Mouse (Mus musculus) spleen, adult 18-20 months (tissue): Measurements from ENCODE around the gene Vasp.

Experiments used
- DNase-seq, 2 experiments: peaks; one replicate each; pipeline ENCODE4 v3.0.0; 2022; ENCODE audit warnings: mixed read lengths in 2 of 2

Vasp gene

DNA sequence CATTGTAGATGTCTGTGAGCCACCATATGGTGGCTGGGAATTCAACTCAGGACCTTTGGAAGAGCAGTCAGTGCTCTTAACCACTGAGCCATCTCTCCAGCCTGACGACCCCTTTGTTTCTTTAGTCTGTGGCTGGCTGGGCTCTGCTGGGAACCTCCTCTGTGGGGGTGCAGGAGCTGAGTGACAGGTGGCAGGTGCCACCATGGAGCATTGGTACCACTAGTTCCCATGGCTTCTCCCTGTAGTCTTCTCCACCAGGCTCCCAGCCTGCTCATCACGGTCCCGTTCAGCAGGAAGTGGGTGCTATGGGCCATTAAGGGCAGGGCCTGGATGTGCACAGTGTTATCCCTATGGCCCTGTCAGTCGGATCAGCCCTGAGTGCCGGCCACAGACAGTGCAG is 37.0 kb downstream of the Vasp start:
- DNase-seq = no peak

DNA sequence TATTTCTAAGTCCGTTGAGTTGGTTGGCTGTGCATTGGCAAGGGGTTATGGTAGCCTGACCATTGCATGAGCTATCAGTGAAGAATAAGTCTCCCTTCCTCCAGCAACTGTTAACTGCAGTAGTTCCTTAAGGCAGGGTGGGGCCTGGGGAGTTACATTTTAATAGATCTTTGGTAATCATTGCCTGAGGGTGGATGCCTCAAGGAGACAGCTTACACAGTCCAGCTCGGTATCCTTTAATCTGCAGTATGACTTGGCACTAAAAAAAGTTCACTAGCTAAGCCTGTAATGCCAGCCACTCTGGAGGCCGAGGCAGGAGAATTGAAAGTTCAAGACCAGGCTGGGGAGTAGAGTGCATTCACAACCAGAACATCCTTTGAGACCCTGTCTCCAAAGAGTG is 39.8 kb downstream of the Vasp start:
- no peak for DNase-seq

DNA sequence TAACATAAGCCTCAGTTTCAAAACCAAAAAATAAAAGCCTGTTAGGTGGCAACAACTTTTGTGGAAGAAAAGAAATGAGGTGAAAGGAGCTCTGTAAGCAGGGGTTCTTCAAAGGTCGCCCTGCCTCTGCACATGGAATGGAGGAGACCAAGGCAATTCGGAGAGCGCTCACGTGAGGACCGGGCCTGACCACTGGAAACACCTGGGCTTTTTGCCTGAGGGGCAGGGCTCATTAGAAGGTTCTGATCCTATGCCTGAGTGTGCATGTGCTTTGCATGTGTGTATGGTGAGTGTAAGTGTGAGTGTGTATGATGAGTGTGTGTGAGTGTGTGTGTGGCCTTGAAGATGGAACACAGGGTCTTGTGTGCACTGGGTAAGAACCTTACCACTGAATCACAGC is 40.7 kb downstream of the Vasp start:
- no peak for DNase-seq

DNA sequence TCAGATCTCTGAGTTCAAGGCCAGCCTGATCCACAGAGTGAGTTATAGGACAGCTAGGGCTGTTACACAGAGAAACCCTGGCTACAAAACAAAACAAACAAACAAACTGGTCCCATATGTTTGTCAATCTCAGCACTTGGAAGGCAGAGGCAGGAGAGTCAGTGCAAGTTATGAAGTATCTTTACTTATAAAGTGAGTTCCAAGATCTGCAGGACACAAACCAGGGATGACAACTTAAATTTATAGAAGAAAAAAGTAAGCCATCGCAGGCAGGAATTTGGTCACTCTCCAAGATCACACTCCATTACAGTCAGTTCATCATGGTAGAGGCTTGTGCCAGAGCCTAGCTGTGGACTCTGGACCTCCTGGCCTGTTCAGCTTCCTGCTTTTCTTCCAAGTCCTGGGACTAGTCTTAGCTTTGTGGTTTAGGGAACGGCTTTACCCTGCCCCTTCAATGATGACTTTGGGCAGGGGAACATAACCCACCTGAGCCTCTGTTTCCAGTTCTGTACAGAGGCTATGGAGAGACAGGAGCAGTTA is 41.5 kb downstream of the Vasp start:
- DNase-seq = no peak

DNA sequence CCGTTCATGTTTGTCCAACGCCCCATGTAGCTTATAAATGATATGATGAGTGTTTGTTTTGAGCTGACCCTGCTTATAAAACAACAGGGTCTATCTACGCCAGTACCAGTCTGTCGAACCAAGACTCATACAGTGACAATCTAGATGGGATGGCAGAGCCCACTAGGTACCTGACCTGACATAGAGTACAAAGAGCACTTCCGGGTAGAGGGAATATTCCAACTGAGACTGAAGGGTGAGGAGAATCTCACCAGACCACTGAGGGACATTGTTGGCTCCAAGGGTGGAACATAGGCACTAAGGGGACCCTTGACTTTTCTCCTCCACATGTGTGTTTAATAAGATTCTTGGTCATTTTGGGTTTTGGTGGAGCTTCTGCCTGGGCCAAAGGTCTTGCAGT is 42.2 kb downstream of the Vasp start:
- no peak for DNase-seq

DNA sequence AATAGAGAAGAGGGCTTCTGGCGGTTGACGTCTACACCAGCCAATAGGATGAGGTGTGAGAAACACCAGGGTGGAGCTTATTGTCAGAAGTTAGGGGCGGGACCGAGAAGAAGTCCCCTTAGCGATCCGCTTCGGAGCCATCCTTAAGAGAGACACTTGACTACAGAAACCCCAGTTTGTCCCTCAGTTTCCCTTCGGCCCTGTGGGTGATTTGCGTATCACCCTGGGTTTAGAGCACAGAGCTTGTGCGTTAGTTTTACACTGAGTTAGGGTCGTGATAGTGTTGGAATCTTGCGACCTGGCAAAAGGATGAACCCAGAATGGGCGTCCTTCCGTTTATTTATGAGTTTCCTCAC is 42.8 kb downstream of the Vasp start:
- DNase-seq = no peak

DNA sequence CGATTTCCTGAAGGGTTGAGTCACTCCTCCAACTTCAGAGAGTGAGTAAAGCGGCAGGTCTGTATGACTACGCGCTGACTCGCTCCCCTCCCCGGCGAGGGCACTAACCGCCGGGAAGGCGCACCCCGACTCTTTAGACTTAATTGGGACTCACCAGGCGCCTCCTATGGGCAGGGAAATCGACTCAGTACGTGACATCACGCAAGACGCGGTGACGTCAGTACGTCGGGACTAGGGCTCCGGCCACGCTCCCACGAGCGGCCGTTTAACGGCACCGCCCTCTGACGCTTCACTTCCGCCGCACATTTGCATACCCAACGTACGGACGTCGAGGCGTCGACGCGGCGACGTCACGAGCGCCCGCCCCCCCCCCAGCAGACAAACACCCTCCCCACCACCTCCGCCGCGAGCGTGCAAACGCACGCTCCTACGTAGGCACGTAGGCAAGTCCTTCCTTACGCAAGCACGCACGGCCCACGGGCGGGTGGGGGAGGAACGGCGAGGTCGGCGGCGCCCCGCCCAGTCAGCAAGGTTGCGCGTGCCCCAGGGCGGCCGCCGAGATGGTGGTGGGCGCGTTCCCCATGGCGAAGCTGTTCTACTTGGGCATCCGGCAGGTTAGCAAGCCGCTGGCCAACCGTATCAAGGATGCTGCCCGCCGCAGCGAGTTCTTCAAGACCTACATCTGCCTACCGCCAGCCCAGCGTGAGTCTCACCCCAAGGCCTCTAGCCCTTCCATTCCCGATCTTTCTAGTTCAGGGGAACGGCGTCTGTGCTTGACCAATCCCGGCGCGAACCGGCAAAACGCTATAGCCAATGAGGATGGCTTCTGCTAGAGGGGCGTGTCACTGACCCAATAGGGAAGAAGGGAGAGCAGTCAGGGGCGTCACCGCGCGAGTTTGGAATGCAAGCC is 43.5 kb downstream of the Vasp start, which contains the start of gene Opa3:
Opa3 (plus strand) TSS at position 452 of the 910 bp plus-strand sequence.
- DNase-seq = peak; percentile 98

DNA sequence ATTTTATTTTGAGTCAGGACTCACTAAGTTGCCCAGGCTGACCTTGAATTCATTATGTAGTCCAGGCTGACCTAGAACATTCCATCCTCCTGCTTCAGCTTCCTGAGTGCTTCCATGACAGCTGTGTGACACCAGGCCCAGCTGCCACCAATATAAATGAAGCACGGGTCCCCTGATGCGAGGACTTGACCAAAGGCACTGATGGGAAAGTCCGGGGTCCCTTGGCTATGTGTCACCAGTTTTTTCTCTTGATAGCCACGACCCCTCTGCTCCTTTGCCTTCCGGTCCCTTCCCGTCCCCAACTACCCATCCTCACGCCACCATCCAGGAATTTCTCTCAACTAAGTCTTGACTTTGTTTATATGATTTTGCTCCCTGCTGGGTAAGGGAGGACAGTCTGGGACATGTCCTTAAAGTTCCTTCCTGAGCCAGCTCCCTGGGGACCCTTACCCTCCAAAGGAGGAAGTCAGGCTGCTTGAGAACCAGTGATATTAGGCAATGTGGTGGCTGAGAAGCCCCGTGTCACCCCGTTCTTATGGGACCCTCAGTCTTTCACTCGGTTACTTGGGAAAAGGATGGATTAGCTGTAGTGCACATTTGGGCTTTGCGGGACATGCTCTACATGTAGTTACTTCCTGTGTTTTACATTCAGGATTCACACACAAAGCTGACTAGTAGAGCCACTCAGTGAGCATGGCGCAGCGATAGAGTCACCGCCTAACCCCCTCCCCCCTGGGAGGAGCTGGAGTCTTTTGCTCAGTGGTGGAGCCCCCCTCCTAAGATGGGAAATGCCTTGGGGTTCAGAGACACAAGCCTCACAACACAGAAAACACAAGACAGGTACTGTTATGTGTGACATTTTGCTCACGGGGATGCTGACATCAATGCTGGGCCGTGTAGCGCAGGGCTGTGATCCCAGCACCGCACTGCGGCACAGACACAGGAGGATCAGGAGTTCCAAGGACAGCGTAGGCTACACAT is 44.5 kb downstream of the Vasp start:
- DNase-seq = no peak

DNA sequence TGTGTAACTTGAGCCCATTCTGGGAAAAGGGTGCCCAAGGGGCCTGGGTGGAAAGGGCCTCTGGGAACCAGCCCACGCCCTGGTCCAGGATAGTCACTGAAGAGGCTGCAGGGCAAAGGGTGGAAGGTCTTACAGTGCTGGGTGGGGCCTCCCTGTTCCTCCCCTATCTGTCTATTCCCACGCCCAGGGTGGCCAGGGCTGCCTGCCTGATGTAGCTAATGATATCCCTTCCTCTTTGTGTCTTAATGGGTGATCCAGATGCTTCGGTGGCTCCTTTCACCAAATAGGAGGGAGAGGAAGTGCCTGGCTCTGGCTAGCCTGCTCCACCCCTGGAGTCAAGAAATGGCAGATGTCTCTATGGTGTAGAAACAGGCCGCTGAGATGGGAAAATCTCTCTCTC is 46.7 kb downstream of the Vasp start:
- no peak for DNase-seq

DNA sequence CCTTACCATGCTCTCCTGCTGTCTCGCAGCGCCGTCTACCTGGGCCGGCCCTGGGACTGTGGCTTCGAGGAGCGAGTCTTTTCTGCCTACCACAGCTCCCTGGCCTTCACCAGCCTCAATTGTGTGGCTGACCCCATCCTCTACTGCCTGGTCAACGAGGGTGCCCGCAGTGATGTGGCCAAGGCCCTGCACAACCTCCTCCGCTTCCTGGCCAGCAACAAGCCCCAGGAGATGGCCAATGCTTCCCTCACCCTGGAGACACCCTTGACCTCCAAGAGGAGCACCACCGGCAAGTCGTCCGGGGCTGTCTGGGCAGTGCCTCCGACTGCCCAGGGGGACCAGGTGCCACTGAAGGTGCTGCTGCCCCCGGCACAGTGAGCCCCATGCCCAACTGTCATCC is 48.7 kb downstream of the Vasp start:
- no peak for DNase-seq

DNA sequence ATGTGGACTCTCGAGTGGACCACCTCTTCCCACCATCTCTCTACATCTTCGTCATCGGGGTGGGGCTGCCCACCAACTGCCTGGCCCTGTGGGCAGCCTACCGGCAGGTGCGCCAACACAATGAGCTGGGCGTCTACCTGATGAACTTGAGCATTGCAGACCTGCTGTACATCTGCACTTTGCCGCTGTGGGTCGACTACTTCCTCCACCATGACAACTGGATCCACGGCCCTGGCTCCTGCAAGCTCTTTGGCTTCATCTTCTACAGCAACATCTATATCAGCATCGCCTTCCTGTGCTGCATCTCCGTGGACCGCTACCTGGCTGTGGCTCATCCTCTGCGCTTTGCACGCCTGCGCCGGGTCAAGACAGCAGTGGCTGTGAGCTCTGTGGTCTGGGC is 49.4 kb downstream of the Vasp start:
- DNase-seq = no peak

DNA sequence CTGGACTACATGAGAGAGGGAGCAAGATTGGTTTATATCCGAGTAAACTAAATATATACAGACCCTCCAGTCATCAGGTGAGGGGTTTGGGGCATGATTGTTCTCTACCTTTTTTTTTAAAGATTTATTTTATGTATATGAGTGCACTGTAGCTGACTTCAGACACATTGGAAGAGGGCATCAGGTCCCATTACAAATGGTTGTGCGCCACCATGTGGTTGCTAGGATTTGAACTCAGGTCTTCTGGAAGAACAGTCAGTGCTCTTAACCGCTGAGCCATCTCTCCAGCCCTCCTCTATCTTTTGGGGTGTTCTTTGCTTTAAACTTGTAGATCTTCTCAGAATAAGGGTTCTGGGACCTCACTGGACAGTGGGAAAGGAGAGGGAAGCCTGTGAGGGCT is 51.6 kb downstream of the Vasp start:
- DNase-seq = no peak

DNA sequence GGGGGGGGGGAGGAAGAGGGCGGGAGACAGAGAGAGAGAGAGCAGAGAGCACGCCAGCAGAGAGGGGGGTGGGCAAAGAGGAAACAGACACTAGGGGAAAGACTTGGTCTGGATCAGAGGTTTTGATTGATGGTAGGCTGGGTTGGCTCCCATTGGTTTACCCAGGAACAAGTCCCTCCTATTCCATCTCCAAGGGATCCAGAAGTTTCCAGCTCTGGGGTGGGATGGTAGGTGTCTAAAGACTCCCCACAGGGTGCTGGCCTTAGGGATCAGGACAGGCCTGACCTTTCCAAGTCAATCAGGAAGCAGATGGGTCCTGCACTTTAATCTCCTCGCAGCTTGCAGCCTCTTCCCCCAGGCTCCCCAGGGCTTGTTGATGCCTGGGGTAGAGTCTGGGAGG is 53.7 kb downstream of the Vasp start:
- no peak for DNase-seq

DNA sequence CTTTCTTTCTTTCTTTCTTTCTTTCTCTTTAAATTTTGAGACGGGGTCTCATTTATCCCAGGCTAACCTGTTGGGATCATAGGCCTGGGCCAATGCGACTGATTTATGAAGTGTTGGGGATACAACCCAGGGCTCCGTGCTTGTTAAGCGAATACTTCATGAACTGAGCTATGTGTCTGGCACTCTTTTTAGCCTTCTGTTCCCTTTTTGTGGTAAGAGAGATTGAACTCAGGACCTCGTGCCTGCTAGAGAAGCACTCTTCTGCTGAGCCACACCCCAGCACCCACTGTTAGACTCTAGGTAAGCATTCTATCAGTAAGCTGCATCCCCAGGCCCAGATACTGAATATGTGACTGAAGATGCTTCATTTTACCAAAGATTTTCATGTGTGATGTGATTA is 54.1 kb downstream of the Vasp start:
- no peak for DNase-seq

DNA sequence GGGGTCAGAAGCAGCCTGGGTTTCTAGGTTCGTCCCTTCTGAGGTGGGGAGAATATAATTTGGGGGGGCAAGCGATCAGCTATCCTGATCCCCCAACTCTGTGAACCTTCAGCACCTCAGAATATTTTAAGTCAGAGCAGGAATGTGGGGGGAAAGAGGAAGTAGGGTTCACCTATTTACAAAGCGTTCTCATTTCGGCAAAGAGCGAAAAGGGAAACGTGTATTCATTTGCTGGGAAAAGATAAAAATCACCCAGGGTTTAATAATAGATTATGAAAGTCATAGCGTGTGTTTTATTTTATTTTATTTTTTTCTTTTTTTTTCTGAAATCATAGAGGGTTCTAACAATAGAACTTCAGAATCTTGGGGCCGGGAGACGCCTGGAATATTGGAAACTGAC is 56.7 kb downstream of the Vasp start:
- no peak for DNase-seq

DNA sequence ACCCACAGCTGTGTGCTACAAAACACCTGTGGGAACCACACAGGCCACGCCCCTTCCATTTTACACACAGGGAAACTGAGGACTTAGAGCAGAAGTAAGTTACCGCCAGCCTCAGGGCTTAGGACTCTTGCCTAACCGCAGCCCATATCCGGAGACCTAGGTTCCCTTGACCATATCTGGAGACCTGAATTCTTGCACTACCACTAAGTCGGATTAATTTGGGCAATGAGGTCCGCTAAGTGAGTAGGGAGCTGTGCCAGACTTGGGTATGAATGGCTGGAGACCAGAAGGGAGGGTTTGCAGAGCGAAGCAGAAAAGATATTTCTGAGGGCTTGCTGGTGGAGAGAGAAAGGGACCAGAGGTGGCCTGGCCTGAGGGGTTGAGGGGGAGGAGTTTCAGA is 57.2 kb downstream of the Vasp start:
- DNase-seq = no peak

DNA sequence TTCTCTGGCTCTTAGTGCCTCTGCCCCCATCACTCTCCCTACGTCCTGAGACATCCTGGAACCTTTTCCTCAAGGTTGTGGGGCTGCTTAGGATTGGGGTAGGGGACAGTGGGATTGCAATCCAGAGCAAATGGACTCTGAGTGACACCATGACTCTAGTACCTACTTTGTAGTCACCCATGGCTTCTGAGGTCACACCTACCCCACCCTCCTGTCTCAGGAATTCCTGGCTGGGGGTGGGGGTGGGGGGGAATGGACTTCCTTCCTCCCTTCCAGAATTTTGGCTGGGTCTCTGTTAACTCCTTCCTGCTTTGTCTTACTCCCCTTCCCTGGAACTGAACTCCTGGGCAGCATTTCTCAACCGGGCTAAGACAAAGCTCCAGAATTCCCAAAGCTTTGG is 58.2 kb downstream of the Vasp start:
- DNase-seq = no peak

DNA sequence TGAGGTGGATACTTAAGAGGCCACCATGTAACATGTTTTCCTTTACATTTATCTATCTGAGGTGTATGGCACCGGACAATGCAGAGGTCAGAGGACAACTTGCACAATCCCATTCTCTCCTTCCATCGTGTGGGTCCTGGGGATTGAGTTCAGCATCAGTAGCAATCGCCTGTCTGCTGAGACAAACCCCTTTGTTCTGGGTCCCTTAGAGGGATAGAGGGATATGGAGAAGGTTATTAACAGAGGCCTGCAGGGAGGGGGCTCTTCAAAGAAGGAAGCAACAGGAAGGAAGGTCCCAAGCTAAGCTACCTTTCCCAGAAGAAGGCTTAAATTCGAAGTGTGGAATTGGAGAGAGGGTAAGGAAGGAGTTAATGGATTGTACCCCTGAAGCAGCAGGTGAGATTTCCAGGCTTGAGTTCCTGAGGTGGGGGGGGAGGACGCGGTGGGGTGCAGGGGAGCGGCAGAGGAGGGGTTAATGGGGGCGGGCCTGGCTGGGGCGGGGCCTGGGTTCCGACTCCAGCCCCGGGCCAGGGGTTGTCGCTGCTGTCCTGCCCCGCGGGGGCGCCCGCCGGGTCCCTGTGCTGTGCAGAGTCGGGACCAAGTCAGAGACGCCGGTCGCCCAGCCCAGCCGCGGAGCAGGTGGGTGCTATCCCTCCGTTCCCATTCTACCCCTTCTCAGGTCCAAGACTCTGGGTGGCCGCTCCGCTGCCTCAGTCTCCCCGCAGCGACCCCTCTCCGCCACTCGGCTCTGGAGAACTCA is 59.4 kb downstream of the Vasp start, which contains the start of gene Gpr4:
Gpr4 (plus strand) TSS at position 543 of the 760 bp plus-strand sequence.
- no peak for DNase-seq

DNA sequence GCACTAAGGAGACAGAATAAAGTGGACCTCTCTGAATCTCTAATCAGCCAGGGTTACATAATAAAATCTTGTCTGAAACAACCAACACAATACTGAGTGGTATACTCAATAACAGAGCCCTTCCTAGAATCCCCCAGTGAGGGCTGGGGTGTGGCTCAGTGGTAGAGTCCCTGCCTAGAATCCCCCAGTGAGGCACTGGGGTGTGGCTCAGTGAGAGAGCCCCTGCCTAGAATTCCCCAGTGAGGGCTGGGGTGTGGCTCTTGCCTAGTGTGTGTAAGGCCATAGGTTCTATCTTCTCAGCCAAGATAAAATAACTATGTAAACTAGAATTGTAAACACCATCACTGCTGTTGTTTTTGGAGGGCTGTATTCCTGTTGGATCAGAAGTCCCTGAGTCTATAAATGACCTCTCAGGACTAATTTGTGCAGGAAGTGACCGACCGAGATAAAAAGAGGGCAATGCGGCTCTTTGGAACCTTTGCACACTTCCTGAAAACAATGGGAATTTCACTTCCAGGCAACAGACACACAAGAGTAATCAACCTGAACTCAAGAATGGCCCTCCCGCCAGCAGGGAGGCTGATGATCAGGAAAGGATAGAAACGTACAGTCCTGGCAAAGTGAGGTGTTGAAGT is 60.5 kb downstream of the Vasp start:
- DNase-seq = no peak

DNA sequence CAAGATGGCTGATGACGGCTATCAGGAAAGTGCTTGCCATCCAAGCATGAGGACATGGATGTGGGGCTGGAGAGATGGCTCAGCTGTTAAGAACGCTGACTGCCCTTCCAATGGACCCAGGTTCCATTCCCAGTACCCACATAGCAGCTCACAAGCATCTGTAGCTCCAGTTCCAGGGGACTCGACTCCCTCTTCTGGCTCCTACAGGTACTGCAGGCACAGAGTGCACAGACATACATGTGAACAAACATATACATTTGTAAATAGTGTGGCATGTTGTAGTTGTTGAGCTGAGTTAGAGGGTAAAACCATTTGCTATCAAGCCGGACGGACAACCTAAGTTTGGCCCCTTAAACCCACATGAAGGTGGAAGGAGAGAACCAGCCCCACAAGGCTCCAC is 61.6 kb downstream of the Vasp start:
- DNase-seq = no peak

DNA sequence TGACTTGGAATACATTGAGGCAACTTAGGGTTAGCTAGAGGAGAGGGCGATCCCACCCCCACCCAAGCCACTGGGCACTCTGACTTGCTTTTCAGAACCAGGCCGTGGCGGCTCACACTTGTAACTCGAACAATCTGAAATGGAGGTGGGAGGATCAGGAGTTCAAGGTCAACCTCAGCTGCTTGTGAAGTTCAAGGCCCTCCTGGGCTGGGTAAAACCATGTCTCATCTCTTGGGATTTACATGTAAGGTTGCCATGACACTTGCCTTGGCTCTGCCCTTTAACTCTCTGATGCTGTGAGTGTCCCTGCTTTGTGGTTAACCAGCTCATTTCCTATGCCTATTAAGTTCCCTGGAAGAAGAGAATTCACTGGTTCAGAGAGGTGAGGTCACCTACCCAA is 62.1 kb downstream of the Vasp start:
- no peak for DNase-seq

DNA sequence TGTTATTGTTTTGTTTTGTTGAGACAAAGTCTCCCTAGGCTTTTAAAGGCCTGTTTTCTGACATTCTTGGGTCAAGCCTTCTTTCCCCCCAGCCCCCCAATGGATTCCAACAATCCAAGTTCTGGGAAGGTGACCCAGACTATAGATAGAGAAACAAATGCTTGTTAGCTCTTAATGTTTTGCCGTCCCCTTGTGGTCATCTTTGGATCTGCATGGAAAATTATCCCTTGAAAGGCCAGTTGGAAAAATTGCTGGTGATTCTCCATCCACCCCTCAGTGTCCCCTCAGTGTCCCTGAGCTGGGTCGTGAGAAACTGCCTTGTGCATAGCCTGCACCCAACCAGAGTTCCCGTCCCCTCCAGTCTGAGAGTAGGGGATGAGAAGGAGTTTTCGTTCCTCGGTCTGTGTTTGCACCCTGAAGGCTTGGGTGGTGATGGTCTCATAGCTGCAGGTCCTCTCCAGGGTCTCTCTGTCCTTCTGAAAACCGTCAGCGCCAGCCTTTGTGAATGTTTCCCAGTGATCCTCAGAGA is 62.6 kb downstream of the Vasp start:
- no peak for DNase-seq
